Mouse (Mus musculus) right cerebral cortex, postnatal 14 days (tissue): ENCODE results near the gene Cd28.

ENCODE experiments used
- DNase-seq: peaks from one replicate; pipeline ENCODE4 v3.0.0; 2022

The Cd28 gene

GRCm38 (mm10) chr1:60751011-60751410, 34.4 kb downstream of the Cd28 start:
- DNase-seq, result no peak

- no peak for DNase-seq
Observed at GRCm38 (mm10) chr1:60752986-60753385, 36.4 kb downstream of the Cd28 start.

GRCm38 (mm10) chr1:60753981-60754380, 37.4 kb downstream of the Cd28 start:
- no peak for DNase-seq

GRCm38 (mm10) chr1:60755391-60756243, 39.0 kb downstream of the Cd28 start:
- no peak for DNase-seq

GRCm38 (mm10) chr1:60757631-60758030, 41.0 kb downstream of the Cd28 start:
- DNase-seq, result no peak

- no peak for DNase-seq
Observed at GRCm38 (mm10) chr1:60758226-60758625, 41.6 kb downstream of the Cd28 start.

- no peak for DNase-seq
Observed at GRCm38 (mm10) chr1:60759563-60760335, 43.1 kb downstream of the Cd28 start.

- DNase-seq, result no peak
Observed at GRCm38 (mm10) chr1:60760475-60760874, 43.9 kb downstream of the Cd28 start.

- DNase-seq, result no peak
Observed at GRCm38 (mm10) chr1:60761528-60762171, 45.0 kb downstream of the Cd28 start.

- DNase-seq, result no peak
Observed at GRCm38 (mm10) chr1:60762451-60762850, 45.9 kb downstream of the Cd28 start.

GRCm38 (mm10) chr1:60762916-60763315, 46.3 kb downstream of the Cd28 start:
- no peak for DNase-seq

- DNase-seq, result no peak
Observed at GRCm38 (mm10) chr1:60771771-60772170, 55.2 kb downstream of the Cd28 start.

- no peak for DNase-seq
Observed at GRCm38 (mm10) chr1:60773231-60773630, 56.6 kb downstream of the Cd28 start.

- no peak for DNase-seq
Observed at GRCm38 (mm10) chr1:60776166-60776565, 59.6 kb downstream of the Cd28 start.

GRCm38 (mm10) chr1:60776906-60777305, 60.3 kb downstream of the Cd28 start:
- DNase-seq, result no peak

GRCm38 (mm10) chr1:60778465-60779115, 62.0 kb downstream of the Cd28 start:
- no peak for DNase-seq

- no peak for DNase-seq
Observed at GRCm38 (mm10) chr1:60779176-60779575, 62.6 kb downstream of the Cd28 start.

- DNase-seq, result no peak
Observed at GRCm38 (mm10) chr1:60781666-60782065, 65.1 kb downstream of the Cd28 start.

- no peak for DNase-seq
Observed at GRCm38 (mm10) chr1:60793717-60794116, 77.1 kb downstream of the Cd28 start.

GRCm38 (mm10) chr1:60795677-60796205, 79.1 kb downstream of the Cd28 start:
- DNase-seq, result no peak

GRCm38 (mm10) chr1:60799795-60800345, 83.3 kb downstream of the Cd28 start:
- peak; percentile 34 for DNase-seq

GRCm38 (mm10) chr1:60801210-60801671, 84.6 kb downstream of the Cd28 start:
- no peak for DNase-seq
